8 mouse cellular contexts compared by ENCODE assay signal in genomic region chr2:74578146-74578842, GRCm38 (mm10). TPM values are rescaled to one million over a fixed set of nuclear protein-coding genes. Genes with fewer than 3 reads are reported as not detected.
DNase-seq lines count a peak whose midpoint lies in the region; ATAC-seq and TF ChIP-seq lines count a peak whose summit lies in the region.

No protein-coding gene starts in this region.

- peak overlapping the region; percentile 93 for H3K9ac ChIP-seq in forebrain, embryonic 11.5 days (ENCODE audit: low read length)
- H3K9ac ChIP-seq in hindbrain, embryonic 14.5 days = peak overlapping the region; percentile 88
- peak overlapping the region; percentile 78 for H3K9ac ChIP-seq in limb, embryonic 11.5 days (ENCODE audit: low read length)

- H3K9me3 ChIP-seq in forebrain, embryonic 11.5 days (ENCODE audit: control insufficient read depth, low read length) = no peaks in the 10 kb centered on the region
- H3K9me3 ChIP-seq in hindbrain, embryonic 14.5 days (ENCODE audit: control insufficient read depth, low read length) = no peaks in the 10 kb centered on the region
- H3K9me3 ChIP-seq in limb, embryonic 11.5 days (ENCODE audit: control insufficient read depth, low read length) = no peaks in the 10 kb centered on the region
- no peaks in the 10 kb centered on the region for H3K9me3 ChIP-seq in midbrain, embryonic 10.5 days (replicated peaks)

- peak; percentile 40 to 59 for DNase-seq in left cerebral cortex, adult 18-20 months (ENCODE audit: low spot score in 2 of 2)
- DNase-seq in left cerebral cortex, adult 11 months (ENCODE audit: low spot score) = no peak
- peak; percentile 58 for DNase-seq in forebrain, embryonic 11.5 days (ENCODE audit: low spot score)
- no peak for DNase-seq in hindbrain, embryonic 14.5 days (ENCODE audit: low spot score)
- DNase-seq in limb, embryonic 11.5 days (ENCODE audit: low spot score) = peak; percentile 42
- peak; percentile 32 for DNase-seq in midbrain, embryonic 10.5 days (ENCODE audit: low spot score)
- peak; percentile 54 to 71 for DNase-seq in spleen, postnatal 10 days (ENCODE audit: low spot score in 2 of 2)

- H3K27ac ChIP-seq in bone marrow, adult 2 months (ENCODE audit: control insufficient read depth, insufficient read depth, low read depth, low read length, poor library complexity) = peak overlapping the region; percentile 84
- peak overlapping the region; percentile 51; the same call in 1 of the 2 replicates for H3K27ac ChIP-seq in forebrain, embryonic 11.5 days (ENCODE audit: low read depth, low read length)
- H3K27ac ChIP-seq in hindbrain, embryonic 14.5 days = peak overlapping the region; percentile 74
- peak overlapping the region; percentile 6; the same call in 1 of the 2 replicates for H3K27ac ChIP-seq in limb, embryonic 11.5 days (replicated peaks; ENCODE audit: low read depth, low read length)
- peak overlapping the region; percentile 96 for H3K27ac ChIP-seq in midbrain, embryonic 10.5 days (replicated peaks)

- H3K4me2 ChIP-seq in forebrain, embryonic 11.5 days (ENCODE audit: low read depth, low read length, severe bottlenecking) = peak overlapping the region; percentile 94
- peak overlapping the region; percentile 70 for H3K4me2 ChIP-seq in hindbrain, embryonic 14.5 days (replicated peaks)
- H3K4me2 ChIP-seq in limb, embryonic 11.5 days (ENCODE audit: low read depth, severe bottlenecking) = peak overlapping the region; percentile 76

- WGBS in bone marrow, adult 2 months = under 1% methylated on average over 50 of the region's 55 CpGs
- 1% methylated on average over 55 of the region's 55 CpGs for WGBS in forebrain, embryonic 11.5 days
- under 1% methylated on average over 55 of the region's 55 CpGs for WGBS in hindbrain, embryonic 14.5 days
- under 1% methylated on average over 54 of the region's 55 CpGs for WGBS in limb, embryonic 11.5 days
- under 1% methylated on average over 55 of the region's 55 CpGs for WGBS in midbrain, embryonic 10.5 days

- peak; percentile 79 for ATAC-seq in forebrain, embryonic 11.5 days (replicated peaks; ENCODE audit: low FRiP score)
- ATAC-seq in hindbrain, embryonic 14.5 days (ENCODE audit: low FRiP score) = peak; percentile 82
- peak; percentile 81 for ATAC-seq in limb, embryonic 11.5 days (ENCODE audit: insufficient number of reproducible peaks, low FRiP score, low TSS enrichment, low read depth)

- no peak for TF ChIP-seq CTCF in bone marrow, adult 2 months (IDR thresholded peaks at IDR 0.05; ENCODE audit: control insufficient read depth, insufficient read depth, low read length)

- no peak for TF ChIP-seq POLR2A in bone marrow, adult 2 months (IDR thresholded peaks at IDR 0.05; ENCODE audit: borderline replicate concordance, control insufficient read depth, low read depth, low read length)

- peak overlapping the region; percentile 93 for H3K4me3 ChIP-seq in bone marrow, adult 2 months (replicated peaks; ENCODE audit: control insufficient read depth, low read depth, low read length)
- H3K4me3 ChIP-seq in forebrain, embryonic 11.5 days (ENCODE audit: low read depth, low read length) = peak overlapping the region; percentile 93
- peak overlapping the region; percentile 72 for H3K4me3 ChIP-seq in hindbrain, embryonic 14.5 days (replicated peaks; ENCODE audit: low read length)
- H3K4me3 ChIP-seq in limb, embryonic 11.5 days (ENCODE audit: low read depth, low read length) = peak overlapping the region; percentile 97
- H3K4me3 ChIP-seq in midbrain, embryonic 10.5 days = peak overlapping the region; percentile 99

- H3K36me3 ChIP-seq in forebrain, embryonic 11.5 days (ENCODE audit: control insufficient read depth, insufficient read depth, low read length) = no peaks in the 10 kb centered on the region
- H3K36me3 ChIP-seq in hindbrain, embryonic 14.5 days (replicated peaks; ENCODE audit: control insufficient read depth, insufficient read depth) = no peaks in the 10 kb centered on the region
- H3K36me3 ChIP-seq in limb, embryonic 11.5 days (ENCODE audit: control insufficient read depth, insufficient read depth, low read length) = no peaks in the 10 kb centered on the region
- H3K36me3 ChIP-seq in midbrain, embryonic 10.5 days = no peaks in the 10 kb centered on the region

- no peaks in the 10 kb centered on the region; the same call in 1 of the 2 replicates for H3K4me1 ChIP-seq in bone marrow, adult 2 months (ENCODE audit: control insufficient read depth, insufficient read depth, low read length)
- 0 out of 2 replicates have a peak, but pooled peaks cover 4% of the 10 kb centered on the region for H3K4me1 ChIP-seq in forebrain, embryonic 11.5 days (replicated peaks; ENCODE audit: control insufficient read depth, insufficient read depth, low read length)
- 0 out of 2 replicates have a peak, but pooled peaks cover 11% of the 10 kb centered on the region for H3K4me1 ChIP-seq in hindbrain, embryonic 14.5 days (replicated peaks; ENCODE audit: control insufficient read depth, insufficient read depth, low read length)
- H3K4me1 ChIP-seq in limb, embryonic 11.5 days (ENCODE audit: control insufficient read depth, insufficient read depth, low read length) = no peaks in the 10 kb centered on the region
- H3K4me1 ChIP-seq in midbrain, embryonic 10.5 days = peaks cover 24% of the 10 kb centered on the region

- no peaks in the 10 kb centered on the region for H3K27me3 ChIP-seq in forebrain, embryonic 11.5 days (ENCODE audit: control insufficient read depth, insufficient read depth, low read length)
- H3K27me3 ChIP-seq in hindbrain, embryonic 14.5 days (ENCODE audit: control insufficient read depth, insufficient read depth, low read length) = no peaks in the 10 kb centered on the region
- H3K27me3 ChIP-seq in limb, embryonic 11.5 days (ENCODE audit: control insufficient read depth, insufficient read depth, low read length) = no peaks in the 10 kb centered on the region
- no peaks in the 10 kb centered on the region for H3K27me3 ChIP-seq in midbrain, embryonic 10.5 days (ENCODE audit: low read depth, poor library complexity, severe bottlenecking)

RNA-seq across cellular contexts. Expression of gene Lnpk, which starts 0.9 kb away (rescaled TPM):
- total RNA-seq in left cerebral cortex, adult 18-20 months (2021) = 10 to 100 TPM; 67.4 to 78.8 TPM
- polyA plus RNA-seq in bone marrow, adult 2 months (2011; ENCODE audit: insufficient read depth, insufficient read length, low replicate concordance, missing spikeins) = 8.4 and 14.2 TPM in 2 replicates
- polyA plus RNA-seq in forebrain, embryonic 11.5 days (2014; fragmentation: Nextera tagmentation; extraction: Ambion mirVana) = 46.1 and 46.3 TPM in 2 replicates
- polyA plus RNA-seq in hindbrain, embryonic 14.5 days (2014; fragmentation: Nextera tagmentation; extraction: Ambion mirVana) = 50.6 and 51.7 TPM in 2 replicates
- 48.1 and 52.2 TPM in 2 replicates for polyA plus RNA-seq in limb, embryonic 11.5 days (2014; fragmentation: Nextera tagmentation; extraction: Ambion mirVana)
- polyA plus RNA-seq in midbrain, embryonic 10.5 days (2016; fragmentation: Nextera tagmentation; extraction: Ambion mirVana) = 40.4 and 47.0 TPM in 2 replicates

Comparison
In these comparisons a context has a peak if more than half of its experiments do, and no peak if none do; other contexts are left out.
1. DNase-seq: peak in left cerebral cortex, adult 18-20 months (2 of 2), forebrain, embryonic 11.5 days (single experiment), limb, embryonic 11.5 days (single experiment), midbrain, embryonic 10.5 days (single experiment) and spleen, postnatal 10 days (2 of 2); none in left cerebral cortex, adult 11 months (single experiment) and hindbrain, embryonic 14.5 days (single experiment).
2. H3K27ac ChIP-seq: peak in every context shown above with its lines; median percentile 96 in midbrain, embryonic 10.5 days; 84 in bone marrow, adult 2 months; 74 in hindbrain, embryonic 14.5 days; 51 in forebrain, embryonic 11.5 days; 6 in limb, embryonic 11.5 days.
3. Peak in every context shown above with its lines, with median percentiles within 50 percentile points of each other: H3K4me3 ChIP-seq, ATAC-seq, H3K4me2 ChIP-seq and H3K9ac ChIP-seq.